Mouse (Mus musculus) bone marrow, adult 2 months (tissue): ENCODE data around the gene Scgb3a1. TPM values are rescaled to one million over a fixed set of nuclear protein-coding genes. Genes with fewer than 3 reads are reported as not detected.
A peak's percentile ranks its signal among the peaks of the same experiment; 100 is the strongest.

Experiments used
- H3K27ac ChIP-seq: fragments of 200-500 bp; 2 replicates; pipeline ENCODE4 v1.5.1; 2012; ENCODE audit warnings: low read depth, mild to moderate bottlenecking, control low read depth, inconsistent platforms, low read length; ENCODE audit not compliant: control insufficient read depth, poor library complexity, insufficient read depth
- H3K4me1 ChIP-seq: fragments of 200-500 bp; 2 replicates; pipeline ENCODE4 v1.6.1; 2011; ENCODE audit warnings: low read length; ENCODE audit not compliant: control insufficient read depth, insufficient read depth
- H3K4me3 ChIP-seq: fragments of 200-500 bp; replicated peaks from 2 replicates; pipeline ENCODE3; 2011; ENCODE audit warnings: mild to moderate bottlenecking, low read depth, low read length, control low read depth; ENCODE audit not compliant: control insufficient read depth
- CTCF ChIP-seq: fragments of 200-500 bp; IDR thresholded peaks from 2 replicates; pipeline ENCODE4 v1.5.1; 2011; ENCODE audit warnings: low read length, control low read depth; ENCODE audit not compliant: control insufficient read depth, insufficient read depth
- POLR2A ChIP-seq: fragments of 200-500 bp; IDR thresholded peaks from 2 replicates; pipeline ENCODE4 v1.6.1; 2011; ENCODE audit warnings: low read depth, mild to moderate bottlenecking, control low read depth, low read length, borderline replicate concordance; ENCODE audit not compliant: control insufficient read depth
- WGBS: fragments of 180-500 bp; shearing (Covaris S2); methylation state at CpG from one replicate; pipeline ENCODE4 v1.1.7; 2018; 5-methylcytosine and 5-hydroxymethylcytosine counted together
- polyA plus RNA-seq: library from polyadenylated mRNA; stranded (reverse); fragments of >200 nt; gene quantifications from 2 replicates; pipeline ENCODE4 v1.2.4, GENCODE M21; 2011; ENCODE audit warnings: low replicate concordance; ENCODE audit not compliant: missing spikeins, insufficient read depth, insufficient read length

The Scgb3a1 gene
- 2.1 TPM in 1 of 2 replicates, not detected in the other for polyA plus RNA-seq

DNA sequence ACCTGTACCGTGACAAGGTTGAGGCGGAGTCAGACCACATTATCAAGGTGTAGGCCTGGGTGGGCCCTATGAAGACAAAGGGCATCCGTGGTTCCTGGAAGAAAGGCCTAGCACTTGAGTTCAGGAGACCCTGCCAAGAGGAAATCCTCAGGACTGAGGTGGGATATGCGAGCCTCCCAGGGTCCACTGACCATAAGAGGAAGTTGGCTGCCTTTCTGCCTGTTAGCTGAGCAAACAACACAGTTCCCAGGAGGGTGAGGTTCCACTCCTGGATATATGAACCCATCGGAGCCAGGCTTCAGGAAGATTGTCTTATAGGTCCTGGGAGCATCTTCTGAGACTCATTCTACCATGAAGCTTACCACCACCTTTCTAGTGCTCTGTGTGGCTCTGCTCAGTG is at the start of gene Scgb3a1:
Scgb3a1 (plus strand) TSS at position 301 of the 400 bp plus-strand sequence.
- Histone ChIP-seq H3K4me3 (no peak within 1 kb of the TSS), H3K4me1 (peaks cover 8% of the 10 kb centered on the region), H3K27ac (no peak within 1 kb of the TSS; the same call in 1 of the 2 replicates)
- TF ChIP-seq CTCF (no peak), POLR2A (no peak)
- 51% methylated on average over 5 of the region's 5 CpGs for WGBS

DNA sequence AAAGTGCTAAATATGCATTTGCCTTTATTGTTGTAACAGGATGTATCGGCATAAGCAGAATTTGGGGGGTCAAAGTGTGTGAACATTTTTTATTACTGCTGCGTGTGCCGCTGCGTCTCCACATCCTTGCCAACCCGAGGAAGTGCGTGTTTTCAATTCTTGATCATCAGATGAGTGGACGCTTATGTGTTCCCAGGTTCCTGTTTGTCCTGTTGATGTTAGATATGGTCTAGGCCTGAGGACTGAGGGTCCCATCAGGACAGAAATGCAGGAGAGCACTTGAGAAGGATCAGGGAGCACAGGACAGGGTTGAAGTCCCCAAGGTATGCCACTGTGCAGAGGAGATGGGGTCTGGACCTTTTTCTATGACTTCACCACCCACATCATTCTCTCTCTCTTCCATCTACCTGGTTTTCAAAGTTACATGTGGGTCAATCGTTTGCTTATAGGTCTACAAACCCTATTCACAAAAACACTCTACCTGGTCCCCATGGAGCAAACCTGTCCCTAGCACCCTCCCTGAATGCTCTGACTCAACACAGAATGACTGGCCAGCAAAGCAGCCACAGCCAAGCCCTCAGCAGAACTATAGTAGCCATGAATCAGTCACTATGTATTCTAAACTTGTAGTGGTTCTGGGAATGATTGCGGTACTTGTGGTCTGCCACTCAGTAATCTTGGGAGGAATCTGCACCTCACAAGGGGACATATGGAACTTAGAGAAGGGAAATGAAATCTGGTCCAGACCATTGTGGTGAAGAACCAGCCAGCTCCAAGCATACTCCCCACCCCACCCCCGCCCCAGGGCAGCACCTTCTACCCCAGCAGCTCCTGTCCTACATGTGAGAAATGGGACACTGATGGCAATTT is 47.3 kb upstream of the Scgb3a1 start:
- TF ChIP-seq CTCF, result no peak
- no peak for TF ChIP-seq POLR2A
- Histone ChIP-seq H3K27ac (no peak overlapping the region), H3K4me3 (no peak overlapping the region), H3K4me1 (no peaks in the 10 kb centered on the region; the same call in 1 of the 2 replicates)
- 75% methylated on average over 10 of the region's 10 CpGs for WGBS

DNA sequence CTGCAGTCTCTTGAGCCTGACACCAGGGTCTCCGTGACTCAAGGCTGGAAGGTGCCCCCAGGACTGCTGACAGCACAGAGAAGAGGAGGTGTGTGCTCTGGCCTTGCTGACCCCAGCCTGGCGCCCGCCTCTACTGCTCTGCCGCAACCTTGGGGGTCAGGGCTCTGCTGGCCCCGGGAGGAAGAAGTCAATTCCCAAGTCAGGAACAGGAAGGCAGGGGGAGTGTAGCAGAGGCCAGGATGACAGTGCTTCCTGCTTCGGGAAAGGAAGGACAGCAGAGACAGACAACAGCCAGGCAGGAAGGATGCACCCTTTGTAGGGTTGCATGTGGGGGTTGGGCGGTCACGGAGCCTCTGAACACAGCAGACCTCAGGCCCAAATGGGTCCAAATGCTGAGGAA is 44.9 kb upstream of the Scgb3a1 start:
- WGBS, result 66% methylated on average over 8 of the region's 8 CpGs

DNA sequence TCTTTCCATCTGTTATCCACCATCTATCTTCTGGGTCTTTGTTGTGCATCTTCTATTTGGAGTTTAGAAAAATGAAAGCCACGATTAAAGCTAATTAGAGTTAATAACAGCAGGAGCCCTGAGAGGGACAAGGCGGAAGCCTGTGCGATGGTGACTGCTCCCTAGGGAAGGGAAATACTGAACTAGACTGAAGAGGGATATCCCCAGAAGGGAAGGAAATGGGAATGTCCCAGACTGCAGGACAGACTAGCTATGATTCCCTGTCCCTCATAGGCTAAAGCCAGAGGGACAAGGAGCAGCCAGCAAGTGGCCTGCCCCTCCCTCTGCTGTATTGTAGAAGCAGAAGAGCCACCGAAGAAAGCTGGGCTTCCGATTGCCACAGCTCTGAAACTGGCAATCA is 41.5 kb upstream of the Scgb3a1 start:
- TF ChIP-seq CTCF (no peak), POLR2A (no peak)
- no peaks in the 10 kb centered on the region; the same call in 1 of the 2 replicates for H3K4me1 ChIP-seq
- H3K4me3 ChIP-seq, result no peak overlapping the region
- H3K27ac ChIP-seq, result no peak overlapping the region
- WGBS, result 77% methylated on average over 5 of the region's 5 CpGs

More for the DNA sequence above, 44.9 kb upstream of the Scgb3a1 start:
- Histone ChIP-seq H3K4me3 (no peak overlapping the region), H3K27ac (no peak overlapping the region), H3K4me1 (no peaks in the 10 kb centered on the region; the same call in 1 of the 2 replicates)
- TF ChIP-seq POLR2A (no peak), CTCF (no peak)

DNA sequence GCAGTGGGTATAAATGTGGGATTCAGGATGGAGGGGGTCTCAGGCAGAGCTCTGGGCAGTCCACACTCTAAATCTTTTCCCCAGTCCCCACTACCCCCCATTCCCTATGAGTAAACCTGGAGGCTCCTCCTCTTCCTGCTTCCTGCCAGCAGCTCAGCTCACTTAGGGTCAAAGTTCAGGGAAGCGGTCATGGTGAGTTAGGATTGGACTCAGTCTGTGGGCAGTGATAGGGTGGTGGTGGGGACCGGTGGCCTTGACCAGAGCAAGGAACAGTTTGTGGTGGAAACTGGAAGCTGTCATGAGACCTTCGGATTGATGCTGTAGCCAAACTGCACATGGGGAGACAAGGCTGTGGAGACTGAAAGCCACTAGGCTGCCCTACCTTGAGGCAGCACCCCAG is 39.3 kb upstream of the Scgb3a1 start:
- no peaks in the 10 kb centered on the region for H3K4me1 ChIP-seq
- 81% methylated on average over 3 of the region's 3 CpGs for WGBS
- TF ChIP-seq POLR2A (no peak), CTCF (no peak)
- H3K4me3 ChIP-seq, result no peak overlapping the region
- no peak overlapping the region for H3K27ac ChIP-seq

DNA sequence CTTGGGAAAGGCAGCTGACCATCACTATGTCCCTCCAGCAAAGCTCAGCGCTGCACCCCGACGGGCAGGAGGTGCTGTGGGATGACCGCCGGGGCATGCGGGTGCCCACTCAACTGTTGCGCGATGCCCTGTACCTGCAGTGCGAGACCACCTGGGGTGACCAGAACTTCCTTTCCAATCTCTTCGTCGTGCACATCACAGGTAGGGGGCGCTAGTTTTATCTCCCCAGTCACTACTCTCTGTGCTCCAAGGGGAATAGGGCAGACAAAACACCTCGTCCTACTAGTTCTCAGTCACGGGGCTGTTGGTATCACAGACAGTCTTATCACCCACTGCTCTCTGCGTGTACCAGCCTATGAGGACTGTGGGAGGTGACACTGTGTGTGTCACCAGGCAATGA is 37.5 kb upstream of the Scgb3a1 start:
- WGBS, result 74% methylated on average over 15 of the region's 15 CpGs

DNA sequence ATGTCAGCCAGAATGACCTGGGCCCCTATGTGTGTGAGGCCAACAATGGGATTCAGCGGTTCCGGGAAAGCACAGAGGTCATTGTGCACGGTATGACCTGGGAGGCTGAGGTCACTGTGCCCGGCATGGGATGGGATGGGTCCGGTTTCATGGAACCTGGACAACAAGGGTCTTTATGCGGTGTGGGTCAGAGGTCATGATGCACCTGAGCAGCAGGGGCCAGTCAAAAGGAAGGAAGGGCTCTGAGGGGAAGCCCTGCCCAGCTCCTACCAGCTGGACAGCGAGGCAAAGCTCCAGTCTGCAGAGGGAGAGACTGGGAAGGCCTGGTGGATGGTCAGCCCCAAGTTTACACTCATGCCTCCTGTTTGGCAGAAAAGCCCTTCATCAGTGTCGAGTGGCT is 36.7 kb upstream of the Scgb3a1 start:
- Histone ChIP-seq H3K4me1 (no peaks in the 10 kb centered on the region), H3K4me3 (no peak overlapping the region), H3K27ac (no peak overlapping the region)
- TF ChIP-seq CTCF (no peak), POLR2A (no peak)
- WGBS, result 78% methylated on average over 8 of the region's 8 CpGs

More for the DNA sequence above, 37.5 kb upstream of the Scgb3a1 start:
- TF ChIP-seq POLR2A (no peak), CTCF (no peak)
- H3K4me3 ChIP-seq, result no peak overlapping the region
- H3K27ac ChIP-seq, result no peak overlapping the region
- no peaks in the 10 kb centered on the region for H3K4me1 ChIP-seq

DNA sequence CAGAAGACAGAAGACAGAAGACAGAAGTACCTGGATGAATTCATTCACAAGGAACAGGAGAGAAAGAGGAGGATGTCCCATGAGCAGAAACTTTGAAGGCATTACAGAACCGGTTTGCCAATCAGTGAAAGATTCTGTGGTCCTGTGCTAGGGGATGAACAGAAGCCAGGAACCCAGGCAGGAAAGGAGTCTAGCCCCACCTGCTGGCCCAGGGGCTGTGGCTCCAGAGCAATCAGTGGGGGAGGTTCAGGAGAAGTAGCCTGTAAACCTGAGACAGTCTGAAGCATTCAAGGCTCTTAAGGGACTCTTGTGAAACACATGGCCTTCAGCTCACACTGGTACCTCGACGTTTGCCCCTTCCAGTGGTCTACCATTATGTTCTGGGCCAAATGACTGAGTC is 32.3 kb upstream of the Scgb3a1 start:
- TF ChIP-seq CTCF (peak; percentile 24), POLR2A (no peak)
- 13% methylated on average over 3 of the region's 3 CpGs for WGBS
- Histone ChIP-seq H3K4me3 (no peak overlapping the region), H3K27ac (no peak overlapping the region), H3K4me1 (no peaks in the 10 kb centered on the region)

DNA sequence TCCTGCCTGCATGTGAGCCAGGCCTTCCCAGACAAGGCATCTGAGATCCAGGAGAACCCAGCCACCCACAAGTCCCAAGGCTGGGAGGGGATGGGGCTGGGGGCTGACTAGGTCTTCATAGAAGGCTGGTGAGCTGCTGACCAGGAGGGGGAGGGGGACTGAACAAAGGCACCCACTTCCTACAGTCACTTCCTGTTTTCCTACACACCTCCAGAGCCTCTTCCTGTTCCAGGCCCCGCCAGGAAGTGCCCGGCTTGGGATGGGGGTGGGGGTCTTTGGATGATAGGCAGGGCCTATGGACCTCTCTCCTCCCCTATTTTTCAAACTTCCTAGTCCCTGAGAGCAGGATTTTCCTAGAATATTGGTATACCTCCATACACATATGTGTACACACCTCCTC is 31.2 kb upstream of the Scgb3a1 start:
- 9% methylated on average over 2 of the region's 2 CpGs for WGBS
- TF ChIP-seq POLR2A (no peak), CTCF (no peak)
- no peaks in the 10 kb centered on the region for H3K4me1 ChIP-seq
- H3K4me3 ChIP-seq, result no peak overlapping the region
- H3K27ac ChIP-seq, result no peak overlapping the region

DNA sequence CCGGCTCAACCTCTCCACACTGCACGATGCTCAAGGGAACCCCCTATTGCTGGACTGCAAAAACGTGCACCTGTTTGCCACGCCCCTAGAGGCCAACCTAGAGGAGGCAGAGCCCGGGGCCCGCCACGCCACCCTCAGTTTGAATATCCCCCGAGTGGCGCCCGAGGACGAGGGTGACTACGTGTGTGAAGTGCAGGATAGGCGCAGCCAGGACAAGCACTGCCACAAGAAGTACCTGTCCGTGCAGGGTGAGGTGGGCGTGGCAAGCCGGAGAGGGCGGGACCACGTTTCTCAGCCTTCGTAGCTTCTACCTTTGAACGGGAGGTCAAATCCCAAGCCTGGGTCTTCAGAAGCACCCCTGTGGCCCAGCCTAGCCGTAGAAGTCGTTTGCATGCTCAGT is 29.3 kb upstream of the Scgb3a1 start:
- H3K4me1 ChIP-seq, result no peaks in the 10 kb centered on the region
- no peak for TF ChIP-seq CTCF
- TF ChIP-seq POLR2A, result no peak
- no peak overlapping the region for H3K27ac ChIP-seq
- no peak overlapping the region for H3K4me3 ChIP-seq
- 58% methylated on average over 22 of the region's 22 CpGs for WGBS
